Mouse (Mus musculus) neural tube, embryonic 15.5 days (tissue): ENCODE data around the gene Pimreg. TPM values are rescaled to one million over a fixed set of nuclear protein-coding genes. Genes with fewer than 3 reads are reported as not detected.

Experiments
- ATAC-seq: fragments of 200-750 bp; cut with Nextera tagmentation; 2 replicates; pipeline ENCODE4 v1.8.0; 2017; ENCODE audit warnings: mild to moderate bottlenecking, moderate TSS enrichment, moderate library complexity; ENCODE audit not compliant: low FRiP score
- H3K27ac ChIP-seq: fragments of 300-500 bp; sonication (generic); replicated peaks from 2 replicates; pipeline ENCODE4 v1.5.1; 2015; ENCODE audit warnings: mild to moderate bottlenecking, inconsistent platforms
- H3K27me3 ChIP-seq: fragments of 300-500 bp; sonication (generic); replicated peaks from 2 replicates; pipeline ENCODE4 v1.6.1; 2015; ENCODE audit warnings: inconsistent platforms
- H3K36me3 ChIP-seq: fragments of 300-500 bp; sonication (generic); 2 replicates; pipeline ENCODE4 v1.6.1; 2015; ENCODE audit warnings: inconsistent platforms
- H3K4me1 ChIP-seq: fragments of 300-500 bp; sonication (generic); 2 replicates; pipeline ENCODE4 v1.6.1; 2015; ENCODE audit warnings: inconsistent platforms
- H3K4me2 ChIP-seq: fragments of 300-500 bp; sonication (generic); 2 replicates; pipeline ENCODE4 v1.6.1; 2015; ENCODE audit warnings: inconsistent platforms, mild to moderate bottlenecking, moderate library complexity
- H3K4me3 ChIP-seq: fragments of 300-500 bp; sonication (generic); replicated peaks from 2 replicates; pipeline ENCODE4 v1.5.1; 2015; ENCODE audit warnings: mild to moderate bottlenecking, inconsistent platforms
- H3K9ac ChIP-seq: fragments of 300-500 bp; sonication (generic); replicated peaks from 2 replicates; pipeline ENCODE4 v1.6.1; 2015; ENCODE audit warnings: mild to moderate bottlenecking, inconsistent platforms
- H3K9me3 ChIP-seq: fragments of 300-500 bp; sonication (generic); replicated peaks from 2 replicates; pipeline ENCODE4 v1.6.1; 2016; ENCODE audit warnings: inconsistent platforms
- WGBS: fragments of 180-500 bp; shearing (Covaris S2); methylation state at CpG from one replicate; pipeline ENCODE4 v1.1.7; 2015; ENCODE audit warnings: mixed read lengths; 5-methylcytosine and 5-hydroxymethylcytosine counted together
- polyA plus RNA-seq: library from polyadenylated mRNA; unstranded; fragments of >200 nt; fragmentation: Nextera tagmentation; extraction: Ambion mirVana; gene quantifications from 2 replicates; pipeline ENCODE4 v1.2.1, GENCODE M21; 2015

Gene Pimreg
- polyA plus RNA-seq, 1 experiment from 2014 or later: 19.1 TPM

DNA sequence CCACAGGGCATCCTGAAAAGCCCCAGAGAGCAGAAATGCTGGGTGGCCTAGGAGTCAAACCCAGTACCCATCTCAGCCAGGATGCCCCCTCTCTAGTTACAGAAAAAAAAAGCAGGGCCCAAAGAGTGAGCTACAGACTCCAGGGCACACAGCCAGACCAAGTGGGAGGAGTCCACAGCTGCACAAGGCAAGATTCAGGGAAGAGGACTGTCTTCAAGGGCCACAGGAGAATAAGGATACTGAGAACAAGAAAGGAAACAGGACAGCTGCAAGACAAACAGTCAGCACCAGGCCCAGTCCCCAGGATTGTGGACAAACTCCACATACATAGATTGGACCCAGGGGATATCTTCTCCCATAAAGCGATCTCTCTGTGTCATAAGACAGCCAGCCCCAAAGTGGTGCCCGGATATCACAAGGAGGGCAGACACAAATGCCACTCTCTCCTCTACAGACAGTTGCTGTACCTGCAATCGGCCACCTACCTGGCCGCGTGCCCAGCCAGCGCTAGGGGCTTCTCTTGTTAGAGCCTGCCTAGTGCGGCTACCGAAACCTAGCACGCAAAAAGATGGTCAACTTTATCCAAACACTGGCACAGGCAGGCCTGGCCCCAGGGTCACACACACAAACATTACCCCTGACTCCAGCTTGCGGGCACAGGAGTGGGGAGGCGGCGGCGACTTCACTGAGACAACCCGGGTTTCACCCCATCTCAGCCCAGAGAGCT is 8.5 kb downstream of the Pimreg start:
- Histone ChIP-seq H3K4me3 (peak overlapping the region; percentile 58), H3K9ac (peak overlapping the region; percentile 85), H3K4me2 (peak overlapping the region; percentile 89), H3K27ac (peak overlapping the region; percentile 76), H3K9me3 (no peaks in the 10 kb centered on the region), H3K4me1 (peaks cover 23% of the 10 kb centered on the region), H3K36me3 (peaks cover 4% of the 10 kb centered on the region; the same call in 1 of the 2 replicates), H3K27me3 (peaks cover 13% of the 10 kb centered on the region)
- ATAC-seq: peak; percentile 33; the same call in 1 of the 2 replicates
- 23% methylated on average over 14 of the region's 14 CpGs for WGBS

DNA sequence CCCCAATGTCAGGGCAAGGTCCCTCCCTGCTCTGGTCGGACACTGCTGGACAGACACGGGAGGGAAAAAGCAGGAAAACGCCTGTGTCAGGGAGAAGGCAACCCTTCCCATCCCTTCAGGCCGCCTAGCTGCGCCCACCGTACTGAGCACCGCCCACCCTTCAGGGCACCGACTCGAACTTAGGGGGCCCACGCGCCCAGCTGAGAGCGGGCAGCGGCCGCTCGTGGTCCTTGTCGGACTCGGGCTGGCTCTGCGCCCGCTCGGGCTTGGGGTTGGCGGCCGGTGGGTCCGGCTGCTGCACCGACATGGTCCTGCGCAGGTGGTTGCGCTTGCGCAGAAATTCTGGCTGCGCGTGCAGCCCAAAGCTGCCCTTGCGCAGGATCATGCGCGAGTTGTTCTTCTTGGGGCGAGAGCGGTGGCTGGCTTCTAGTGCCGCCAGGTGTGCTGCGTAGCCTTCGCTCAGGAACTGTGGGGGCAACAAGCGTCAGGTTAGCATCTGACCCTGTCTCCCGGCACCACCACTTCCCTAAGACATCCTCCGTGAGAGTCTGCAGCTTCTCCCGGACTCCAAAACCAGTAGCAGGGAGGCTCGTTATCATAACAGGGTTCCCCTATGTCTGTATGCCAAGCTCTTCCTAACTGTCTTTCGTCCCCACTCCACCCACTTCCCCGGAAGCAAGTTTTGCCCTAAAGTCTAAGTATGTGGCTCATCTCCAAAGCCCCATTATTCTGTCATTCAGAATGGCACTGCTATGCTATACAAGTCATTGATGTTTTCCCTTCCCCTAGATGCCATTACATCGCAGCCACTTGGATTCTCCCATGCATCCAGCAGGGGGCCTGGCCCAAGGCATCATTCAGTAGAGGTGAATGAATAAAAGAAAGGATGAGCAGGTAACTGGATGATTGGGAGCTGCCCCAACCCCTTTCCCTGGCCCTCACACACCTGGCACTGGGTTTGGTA is 9.3 kb downstream of the Pimreg start:
- peaks cover 25% of the 10 kb centered on the region for H3K4me1 ChIP-seq
- peaks cover 13% of the 10 kb centered on the region for H3K27me3 ChIP-seq
- H3K9me3 ChIP-seq: no peaks in the 10 kb centered on the region
- peak overlapping the region; percentile 58 for H3K4me3 ChIP-seq
- peak overlapping the region; percentile 89 for H3K4me2 ChIP-seq
- peak overlapping the region; percentile 85 for H3K9ac ChIP-seq
- H3K36me3 ChIP-seq: peaks cover 2% of the 10 kb centered on the region; the same call in 1 of the 2 replicates
- H3K27ac ChIP-seq: peak overlapping the region; percentile 76
- 3% methylated on average over 44 of the region's 45 CpGs for WGBS
- peak; percentile 83 for ATAC-seq

DNA sequence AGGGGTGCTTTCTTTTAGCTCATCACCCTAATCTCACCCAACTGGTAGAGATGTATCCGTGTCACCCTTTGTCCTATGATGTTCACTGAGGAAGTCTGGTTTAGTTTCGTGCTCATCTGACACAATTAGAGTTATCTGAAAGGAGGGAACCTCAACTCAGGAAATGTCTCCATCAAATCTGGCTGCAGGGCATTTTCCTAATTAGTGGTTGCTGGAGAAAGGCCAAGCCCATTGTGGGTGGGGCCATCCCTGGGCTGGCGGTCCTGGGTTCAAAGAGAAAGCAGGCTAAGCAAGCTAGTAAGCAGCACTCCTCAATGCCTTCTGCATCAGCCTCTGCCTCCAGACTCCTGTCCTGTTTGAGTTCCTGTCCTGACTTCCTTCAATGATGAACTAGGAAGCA is 10.4 kb downstream of the Pimreg start:
- 51% methylated on average over 3 of the region's 3 CpGs for WGBS
- Histone ChIP-seq H3K4me2 (no peak overlapping the region), H3K9me3 (no peaks in the 10 kb centered on the region), H3K9ac (no peak overlapping the region), H3K36me3 (no peaks in the 10 kb centered on the region), H3K4me1 (peaks cover 25% of the 10 kb centered on the region), H3K4me3 (no peak overlapping the region), H3K27me3 (peaks cover 13% of the 10 kb centered on the region), H3K27ac (no peak overlapping the region)
- no peak for ATAC-seq

DNA sequence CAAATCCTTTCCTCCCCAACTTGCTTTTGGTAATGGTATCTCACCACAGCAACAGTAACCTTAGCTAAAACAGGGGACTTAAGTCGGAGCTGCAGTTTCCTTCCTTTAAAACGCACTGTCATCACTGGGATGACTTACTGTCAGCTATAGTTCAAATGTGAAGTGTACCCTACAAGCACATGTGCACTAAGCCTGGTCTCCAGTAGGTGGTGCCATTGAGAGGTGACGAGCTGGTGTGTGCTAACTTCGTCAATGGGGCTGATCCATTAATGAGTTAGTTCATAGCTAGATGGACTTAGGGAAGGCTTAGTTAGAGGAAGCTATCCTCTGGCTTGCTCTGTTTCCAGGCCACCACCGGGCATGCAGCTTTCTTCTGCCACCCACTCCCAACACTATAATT is 10.8 kb downstream of the Pimreg start:
- H3K9ac ChIP-seq: no peak overlapping the region
- H3K27ac ChIP-seq: no peak overlapping the region
- H3K4me1 ChIP-seq: peaks cover 25% of the 10 kb centered on the region
- H3K4me2 ChIP-seq: no peak overlapping the region
- no peaks in the 10 kb centered on the region for H3K9me3 ChIP-seq
- peaks cover 13% of the 10 kb centered on the region for H3K27me3 ChIP-seq
- no peak for ATAC-seq
- H3K36me3 ChIP-seq: no peaks in the 10 kb centered on the region
- H3K4me3 ChIP-seq: no peak overlapping the region
- WGBS: 12% methylated on average over 5 of the region's 5 CpGs

DNA sequence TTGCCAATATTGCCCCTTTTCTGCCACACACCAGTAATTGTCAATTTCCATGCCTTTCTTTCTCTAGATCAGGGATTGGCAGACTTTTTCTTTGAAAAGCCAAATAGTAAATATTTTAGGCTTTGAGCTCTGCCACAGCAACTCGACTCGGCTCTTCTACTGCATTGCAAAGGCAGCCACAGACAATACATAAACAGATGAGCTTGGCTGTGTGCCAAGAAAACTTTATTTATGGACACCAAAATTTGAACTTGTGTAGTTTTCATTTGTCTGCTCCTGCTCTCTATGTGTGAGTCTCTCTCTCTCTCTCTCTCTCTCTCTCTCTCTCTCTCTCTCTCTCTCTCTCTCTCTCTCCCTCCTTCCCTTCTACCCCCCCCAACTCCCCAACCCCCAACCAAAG is 13.3 kb downstream of the Pimreg start:
- H3K4me1 ChIP-seq: peaks cover 22% of the 10 kb centered on the region
- no peak overlapping the region for H3K27ac ChIP-seq
- H3K27me3 ChIP-seq: peaks cover 5% of the 10 kb centered on the region; the same call in 1 of the 2 replicates
- no peaks in the 10 kb centered on the region for H3K36me3 ChIP-seq
- no peak overlapping the region for H3K9ac ChIP-seq
- no peak for ATAC-seq
- WGBS: 23% methylated on average over 2 of the region's 2 CpGs
- H3K4me3 ChIP-seq: no peak overlapping the region
- no peaks in the 10 kb centered on the region for H3K9me3 ChIP-seq
- H3K4me2 ChIP-seq: no peak overlapping the region

DNA sequence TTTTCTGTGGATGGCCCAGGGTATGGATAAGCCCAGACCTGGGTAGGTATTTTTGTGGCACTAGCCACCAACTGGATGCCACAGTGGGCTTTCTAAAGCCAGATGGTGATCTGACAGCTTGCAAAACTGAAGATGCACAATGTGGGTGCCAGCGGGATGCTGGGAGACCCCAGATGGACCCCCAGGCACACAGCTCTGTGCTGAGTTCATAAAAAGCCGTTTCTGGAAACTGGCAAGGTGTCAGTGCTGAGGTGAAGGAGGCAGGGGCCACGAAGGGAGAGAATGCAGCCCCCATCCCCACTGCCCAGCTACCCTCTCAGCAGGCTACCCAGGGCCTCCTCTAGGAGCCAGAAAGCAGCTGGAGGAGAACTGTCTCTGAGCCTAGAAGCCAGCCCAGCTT is 15.3 kb downstream of the Pimreg start:
- Histone ChIP-seq H3K27ac (no peak overlapping the region), H3K9ac (no peak overlapping the region), H3K27me3 (no peaks in the 10 kb centered on the region), H3K4me2 (no peak overlapping the region), H3K4me1 (0 out of 2 replicates have a peak, but pooled peaks cover 3% of the 10 kb centered on the region), H3K9me3 (no peaks in the 10 kb centered on the region), H3K36me3 (no peaks in the 10 kb centered on the region), H3K4me3 (no peak overlapping the region)
- 63% methylated on average over 3 of the region's 3 CpGs for WGBS
- ATAC-seq: no peak

DNA sequence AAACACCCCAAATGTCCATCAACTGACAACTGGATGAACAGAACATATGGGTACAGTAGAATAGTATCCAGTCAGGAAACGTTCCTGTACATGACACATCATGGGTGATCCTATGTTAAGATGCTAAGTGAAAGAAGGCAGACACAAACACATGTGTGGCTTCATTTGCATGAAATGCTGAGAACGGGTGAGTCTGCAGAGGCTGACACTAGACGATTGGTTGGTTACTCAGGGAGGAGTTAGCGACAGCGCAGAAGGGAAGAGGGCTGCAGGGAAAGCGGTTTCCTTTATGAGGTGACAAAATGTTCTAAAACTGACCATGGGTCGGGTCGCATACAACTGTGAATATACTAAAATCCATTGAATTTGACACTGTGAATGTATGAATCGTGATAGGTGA is 18.6 kb downstream of the Pimreg start:
- Histone ChIP-seq H3K4me2 (no peak overlapping the region), H3K9ac (no peak overlapping the region), H3K4me3 (no peak overlapping the region), H3K36me3 (peaks cover 14% of the 10 kb centered on the region), H3K4me1 (0 out of 2 replicates have a peak, but pooled peaks cover 3% of the 10 kb centered on the region), H3K27ac (no peak overlapping the region), H3K9me3 (0 out of 2 replicates have a peak, but pooled peaks cover 14% of the 10 kb centered on the region), H3K27me3 (no peaks in the 10 kb centered on the region)
- ATAC-seq: no peak
- 85% methylated on average over 9 of the region's 9 CpGs for WGBS

DNA sequence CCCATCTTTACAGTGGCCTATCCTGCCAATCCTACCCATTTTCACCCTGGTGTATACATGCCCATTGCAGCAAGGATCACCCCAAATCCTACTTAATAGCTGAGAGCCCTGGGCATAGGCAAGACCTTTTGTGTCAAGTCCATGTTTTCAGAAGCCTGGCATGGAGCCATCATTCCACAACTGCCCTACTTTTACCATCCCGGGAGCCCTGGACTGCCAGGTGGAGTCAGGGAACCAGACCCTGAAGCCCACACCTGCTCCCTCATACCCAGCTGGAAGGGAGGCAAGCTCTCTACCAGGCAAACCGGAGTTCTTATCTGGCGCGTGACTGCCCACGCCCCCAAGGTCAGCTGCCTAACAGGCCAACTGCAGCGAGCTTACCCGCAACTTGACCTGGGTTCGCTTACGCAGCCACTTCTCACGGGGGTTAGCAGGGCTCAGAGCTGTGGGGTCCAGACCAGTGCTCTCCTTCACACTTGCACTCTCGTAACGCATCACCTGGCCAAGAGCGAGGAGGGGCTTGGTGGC is 19.3 kb downstream of the Pimreg start:
- Histone ChIP-seq H3K9me3 (0 out of 2 replicates have a peak, but pooled peaks cover 14% of the 10 kb centered on the region), H3K4me3 (no peak overlapping the region), H3K27me3 (no peaks in the 10 kb centered on the region), H3K4me2 (no peak overlapping the region), H3K9ac (no peak overlapping the region), H3K27ac (no peak overlapping the region), H3K4me1 (no peaks in the 10 kb centered on the region), H3K36me3 (peaks cover 14% of the 10 kb centered on the region)
- no peak for ATAC-seq
- WGBS: 83% methylated on average over 13 of the region's 13 CpGs

DNA sequence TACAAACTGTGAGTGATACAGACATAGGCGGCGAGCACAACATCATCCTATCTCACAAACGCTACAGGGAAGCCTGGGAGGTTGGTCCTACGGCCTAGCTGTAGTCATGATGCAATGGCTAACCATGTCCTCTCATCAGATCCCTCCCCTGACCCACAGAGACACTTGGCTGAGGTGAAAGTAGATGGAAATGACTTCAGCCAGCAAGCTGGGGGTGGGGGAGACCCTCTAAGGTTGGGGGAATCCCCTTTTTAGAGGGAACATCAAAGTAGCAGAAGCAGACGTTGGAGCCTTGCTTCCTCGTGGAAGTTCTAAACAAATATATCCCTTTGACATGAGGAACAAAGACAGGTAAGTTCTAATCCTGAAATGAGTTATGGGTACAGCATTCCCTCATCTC is 22.6 kb downstream of the Pimreg start:
- 88% methylated on average over 6 of the region's 6 CpGs for WGBS
- H3K27me3 ChIP-seq: no peaks in the 10 kb centered on the region

DNA sequence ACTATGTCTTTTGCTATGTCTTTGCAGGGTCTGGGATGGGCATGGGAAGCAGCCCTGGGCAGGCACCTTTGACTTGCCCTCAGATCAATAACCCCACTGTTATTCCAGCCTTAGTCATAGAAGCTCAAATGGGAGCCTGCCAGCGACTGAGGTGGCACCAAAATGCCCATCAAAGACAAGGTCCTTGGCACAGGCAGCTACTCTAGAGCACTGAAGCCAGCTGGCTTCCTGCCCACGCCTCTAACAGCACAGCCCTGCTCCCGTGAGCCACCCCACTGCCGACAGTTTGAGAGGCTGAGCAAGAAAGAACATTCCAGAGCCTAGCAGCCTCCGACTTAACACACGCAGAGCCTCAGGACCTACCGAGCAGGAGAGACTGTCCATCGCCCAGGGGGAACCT is 23.3 kb downstream of the Pimreg start:
- no peak for ATAC-seq
- Histone ChIP-seq H3K4me2 (no peak overlapping the region), H3K4me1 (peaks cover 10% of the 10 kb centered on the region; the same call in 1 of the 2 replicates), H3K27me3 (no peaks in the 10 kb centered on the region), H3K9me3 (0 out of 2 replicates have a peak, but pooled peaks cover 14% of the 10 kb centered on the region), H3K4me3 (no peak overlapping the region), H3K9ac (no peak overlapping the region), H3K36me3 (peaks cover 14% of the 10 kb centered on the region), H3K27ac (no peak overlapping the region)
- WGBS: 75% methylated on average over 8 of the region's 8 CpGs

More for the DNA sequence above, 22.6 kb downstream of the Pimreg start:
- Histone ChIP-seq H3K27ac (no peak overlapping the region), H3K36me3 (peaks cover 14% of the 10 kb centered on the region), H3K9ac (no peak overlapping the region), H3K4me1 (peaks cover 10% of the 10 kb centered on the region; the same call in 1 of the 2 replicates), H3K4me2 (no peak overlapping the region), H3K4me3 (no peak overlapping the region), H3K9me3 (0 out of 2 replicates have a peak, but pooled peaks cover 14% of the 10 kb centered on the region)
- ATAC-seq: no peak

DNA sequence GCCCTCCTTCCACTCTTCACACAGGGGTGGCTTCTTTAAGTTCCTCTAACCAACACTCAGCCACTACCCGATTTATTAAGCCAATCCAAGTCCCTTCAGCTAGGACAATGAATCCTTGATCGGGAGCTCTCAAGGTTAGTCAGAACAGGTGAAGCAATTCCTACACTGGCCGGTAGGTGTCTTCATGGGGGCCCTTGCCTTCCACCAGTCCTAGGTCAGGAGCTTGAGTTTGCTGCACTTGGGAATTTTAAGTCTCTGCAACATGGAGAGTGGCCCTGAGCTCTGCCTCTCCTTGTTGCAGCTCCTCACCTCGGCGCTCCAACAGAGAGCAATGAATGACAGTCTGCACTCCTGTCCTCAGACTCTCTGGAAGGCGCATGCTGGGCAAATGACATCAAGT is 24.5 kb downstream of the Pimreg start:
- no peak overlapping the region for H3K4me3 ChIP-seq
- WGBS: 41% methylated on average over 6 of the region's 6 CpGs
- ATAC-seq: no peak

More for the DNA sequence above, 24.5 kb downstream of the Pimreg start:
- Histone ChIP-seq H3K9me3 (0 out of 2 replicates have a peak, but pooled peaks cover 14% of the 10 kb centered on the region), H3K36me3 (peaks cover 14% of the 10 kb centered on the region), H3K4me2 (no peak overlapping the region), H3K4me1 (peaks cover 10% of the 10 kb centered on the region; the same call in 1 of the 2 replicates), H3K27me3 (no peaks in the 10 kb centered on the region), H3K27ac (no peak overlapping the region), H3K9ac (no peak overlapping the region)
